Comparison of ENCODE assay signal across 10 mouse cellular contexts in genomic region chr2:144198326-144199051, GRCm38 (mm10).
DNase-seq lines count a peak whose midpoint lies in the region; ATAC-seq and TF ChIP-seq lines count a peak whose summit lies in the region.
"Had no signal": no experiment of that assay in that cellular context is flagged by ENCODE, and none has a peak within 500 bp of the region (broad histone marks: within the 10 kb centered on the region; RNA-seq: fewer than 3 reads in every experiment).

No protein-coding gene starts in this region.

- no peak for TF ChIP-seq CTCF in lung, embryonic 14.5 days (IDR thresholded peaks at IDR 0.05; ENCODE audit: low read depth)
- 0 out of 2 replicates have a peak, but pooled peaks have one; percentile 2 for TF ChIP-seq CTCF in small intestine, adult 2 months (IDR thresholded peaks at IDR 0.05; ENCODE audit: extremely low read depth, insufficient read length, insufficient replicate concordance, low read depth, low read length)

- H3K9ac ChIP-seq in lung, embryonic 14.5 days = no peak overlapping the region

- no peak overlapping the region for H3K4me3 ChIP-seq in lung, embryonic 14.5 days (ENCODE audit: low read depth, low read length)
- H3K4me3 ChIP-seq in small intestine, adult 2 months (ENCODE audit: low read depth, low read length) = peak overlapping the region; percentile 13; the same call in 1 of the 2 replicates

- no peak for ATAC-seq in lung, embryonic 14.5 days (ENCODE audit: insufficient read depth)
- ATAC-seq: Patski had no signal

- peak; percentile 30 for DNase-seq in lung, embryonic 14.5 days
- DNase-seq in lung, postnatal 4 days = no peak
- DNase-seq in adrenal gland, postnatal 25 days = peak; percentile 39
- peak; percentile 41 to 56 for DNase-seq in kidney, postnatal 25 days
- no peak for DNase-seq in frontal cortex, postnatal 25 days (ENCODE audit: low spot score in 2 of 2)
- no peak for DNase-seq in spleen, postnatal 36 days (ENCODE audit: low spot score in 2 of 2)
- no peak for DNase-seq in cerebellum, adult 9-11 months

- no peaks in the 10 kb centered on the region for H3K27me3 ChIP-seq in lung, embryonic 14.5 days (ENCODE audit: insufficient read depth, low read length)
- H3K27me3 ChIP-seq in small intestine, adult 2 months (ENCODE audit: control insufficient read depth, insufficient read depth, low read length) = no peaks in the 10 kb centered on the region
- H3K27me3 ChIP-seq: Patski had no signal

- no peaks in the 10 kb centered on the region for H3K9me3 ChIP-seq in lung, embryonic 14.5 days (ENCODE audit: low read depth, low read length)

- no peak overlapping the region for H3K4me2 ChIP-seq in lung, embryonic 14.5 days
- H3K4me2 ChIP-seq: midbrain, embryonic 11.5 days had no signal

- H3K27ac ChIP-seq in lung, embryonic 14.5 days (ENCODE audit: low read depth) = no peak overlapping the region; the same call in 1 of the 2 replicates
- H3K27ac ChIP-seq in small intestine, adult 2 months (ENCODE audit: insufficient read depth, low read depth, low read length) = peak overlapping the region; percentile 98

- H3K4me1 ChIP-seq in lung, embryonic 14.5 days (ENCODE audit: insufficient read depth) = no peaks in the 10 kb centered on the region
- peaks cover 28% of the 10 kb centered on the region for H3K4me1 ChIP-seq in small intestine, adult 2 months (ENCODE audit: control insufficient read depth, insufficient read depth, insufficient read length, low read length)

- WGBS in lung, embryonic 14.5 days = 42% methylated on average over 13 of the region's 13 CpGs
- WGBS in small intestine, adult 2 months = 11% methylated on average over 13 of the region's 13 CpGs

- H3K36me3 ChIP-seq in lung, embryonic 14.5 days (ENCODE audit: insufficient read depth) = no peaks in the 10 kb centered on the region
- H3K36me3 ChIP-seq in small intestine, adult 2 months (ENCODE audit: control insufficient read depth, insufficient read depth, low read length) = no peaks in the 10 kb centered on the region

- TF ChIP-seq POLR2A in small intestine, adult 2 months (IDR thresholded peaks at IDR 0.05; ENCODE audit: low read depth, low read length) = no peak

Comparison
In these comparisons a context has a peak if more than half of its experiments do, and no peak if none do; other contexts are left out.
1. DNase-seq: peak in lung, embryonic 14.5 days (single experiment), adrenal gland, postnatal 25 days (single experiment) and kidney, postnatal 25 days (2 of 2); none in lung, postnatal 4 days (0 of 2), frontal cortex, postnatal 25 days (0 of 2), spleen, postnatal 36 days (0 of 2) and cerebellum, adult 9-11 months (single experiment).